Mouse (Mus musculus) stomach, embryonic 14.5 days (tissue): ENCODE data around the gene Olfr1323. TPM values are rescaled to one million over a fixed set of nuclear protein-coding genes. Genes with fewer than 3 reads are reported as not detected.

Experiments
- ATAC-seq: fragments of 200-750 bp; cut with Nextera tagmentation; 2 replicates; pipeline ENCODE4 v1.8.0; 2017; ENCODE audit warnings: low read depth, moderate TSS enrichment; ENCODE audit not compliant: insufficient number of reproducible peaks, insufficient read depth, low FRiP score
- H3K27ac ChIP-seq: fragments of 300-500 bp; sonication (generic); 2 replicates; pipeline ENCODE4 v1.5.1; 2014; ENCODE audit warnings: mild to moderate bottlenecking, low read length, moderate library complexity, mixed read lengths
- H3K27me3 ChIP-seq: fragments of 300-500 bp; sonication (generic); 2 replicates; pipeline ENCODE4 v1.6.1; 2014; ENCODE audit warnings: low read length, control low read depth, mixed read lengths; ENCODE audit not compliant: control insufficient read depth, insufficient read depth
- H3K36me3 ChIP-seq: fragments of 300-500 bp; sonication (generic); 2 replicates; pipeline ENCODE4 v1.6.1; 2014; ENCODE audit warnings: mild to moderate bottlenecking, control low read depth, low read length, moderate library complexity, mixed read lengths; ENCODE audit not compliant: control insufficient read depth, insufficient read depth
- H3K4me1 ChIP-seq: fragments of 300-500 bp; sonication (generic); 2 replicates; pipeline ENCODE4 v1.6.1; 2014; ENCODE audit warnings: low read length, control low read depth, mixed read lengths; ENCODE audit not compliant: control insufficient read depth, insufficient read depth
- H3K4me2 ChIP-seq: fragments of 300-500 bp; sonication (generic); replicated peaks from 2 replicates; pipeline ENCODE4 v1.6.1; 2014; ENCODE audit warnings: low read depth, low read length, control low read depth
- H3K4me3 ChIP-seq: fragments of 300-500 bp; sonication (generic); 2 replicates; pipeline ENCODE4 v1.5.1; 2014; ENCODE audit warnings: low read depth, low read length, control low read depth
- H3K9ac ChIP-seq: fragments of 300-500 bp; sonication (generic); replicated peaks from 2 replicates; pipeline ENCODE4 v1.6.1; 2014; ENCODE audit warnings: low read depth, mild to moderate bottlenecking, control low read depth, low read length, moderate library complexity, mixed read lengths
- H3K9me3 ChIP-seq: fragments of 300-500 bp; sonication (generic); 2 replicates; pipeline ENCODE4 v1.6.1; 2016; ENCODE audit warnings: low read depth, low read length, control low read depth; ENCODE audit not compliant: control insufficient read depth
- WGBS: fragments of 180-500 bp; shearing (Covaris S2); extraction: QIAGEN DNeasy Blood & Tissue Kit; methylation state at CpG from one replicate; pipeline ENCODE4 v1.1.7; 2014; 5-methylcytosine and 5-hydroxymethylcytosine counted together
- polyA plus RNA-seq: library from polyadenylated mRNA; unstranded; fragments of >200 nt; fragmentation: Nextera tagmentation; extraction: Ambion mirVana; gene quantifications from 2 replicates; pipeline ENCODE4 v1.2.1, GENCODE M21; 2014

The Olfr1323 gene
- not detected in 2 replicates for polyA plus RNA-seq

DNA sequence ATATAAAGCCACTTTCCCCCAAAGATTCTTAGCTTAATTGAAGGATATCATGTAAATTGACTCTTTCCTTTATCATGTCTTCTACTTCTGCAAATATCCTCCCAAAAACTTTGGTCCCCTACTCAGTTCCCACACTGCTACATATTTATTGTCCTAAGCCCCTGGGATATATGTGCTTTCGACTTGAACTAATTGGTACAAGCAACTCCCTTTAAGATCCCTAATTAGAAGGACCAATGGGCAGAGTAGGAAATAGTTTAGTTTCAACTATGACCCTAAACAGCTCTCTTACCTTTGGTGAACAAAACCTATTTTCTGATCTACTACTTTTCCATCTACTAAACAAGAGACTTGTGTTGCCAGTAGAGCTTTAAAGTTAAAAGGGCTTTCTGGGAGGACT is at the start of gene Olfr1323:
Olfr1323 (minus strand) TSS at position 101 of the 400 bp plus-strand sequence.
- no peaks in the 10 kb centered on the region for H3K27me3 ChIP-seq
- H3K27ac ChIP-seq = no peak within 1 kb of the TSS
- no peak within 1 kb of the TSS for H3K9ac ChIP-seq
- no peak within 1 kb of the TSS for H3K4me2 ChIP-seq
- 77% methylated on average over 1 of the region's 1 CpGs for WGBS
- no peaks in the 10 kb centered on the region for H3K4me1 ChIP-seq
- H3K4me3 ChIP-seq = no peak within 1 kb of the TSS
- H3K36me3 ChIP-seq = no peaks in the 10 kb centered on the region
- no peak for ATAC-seq
- no peaks in the 10 kb centered on the region for H3K9me3 ChIP-seq

DNA sequence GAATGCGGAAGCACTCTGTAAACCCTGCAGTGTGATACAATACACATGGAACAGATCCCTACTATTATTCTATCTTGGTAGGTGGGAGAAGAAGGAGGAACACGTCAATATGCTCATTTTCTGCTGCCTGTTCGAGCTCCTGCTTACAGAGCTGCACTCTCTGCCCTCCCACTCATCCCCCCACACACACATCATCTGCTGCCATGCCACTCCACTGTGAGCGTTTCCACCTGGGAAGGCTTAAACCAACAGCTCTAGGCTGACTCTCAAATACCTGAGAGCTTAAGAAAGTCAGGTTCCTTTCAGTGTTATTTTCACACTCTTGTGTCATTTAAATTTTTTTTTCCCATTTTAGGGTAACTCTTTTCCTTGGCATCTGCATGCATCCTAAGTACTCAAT is 6.9 kb downstream of the Olfr1323 start:
- no peak overlapping the region for H3K4me2 ChIP-seq
- H3K27ac ChIP-seq = no peak overlapping the region
- 33% methylated on average over 4 of the region's 4 CpGs for WGBS
- no peaks in the 10 kb centered on the region for H3K36me3 ChIP-seq
- H3K4me3 ChIP-seq = no peak overlapping the region
- no peaks in the 10 kb centered on the region for H3K4me1 ChIP-seq
- H3K27me3 ChIP-seq = no peaks in the 10 kb centered on the region
- H3K9ac ChIP-seq = no peak overlapping the region
- no peaks in the 10 kb centered on the region for H3K9me3 ChIP-seq
- ATAC-seq = no peak

Other genes starting within 250 kb of the Olfr1323 start
- gene Igsf1, start 221.6 kb downstream of the Olfr1323 start, polyA plus RNA-seq = 1.5 and 2.1 TPM in 2 replicates
- not detected in 2 replicates for gene Olfr1322, start 127.9 kb downstream of the Olfr1323 start, polyA plus RNA-seq